Mouse (Mus musculus) kidney, embryonic 16.5 days (tissue): ENCODE data around the gene Fam32a. TPM values are rescaled to one million over a fixed set of nuclear protein-coding genes. Genes with fewer than 3 reads are reported as not detected.

Experiments used
- ATAC-seq: fragments of 200-750 bp; cut with Nextera tagmentation; 2 replicates; pipeline ENCODE4 v1.8.0; 2017; ENCODE audit warnings: moderate TSS enrichment; ENCODE audit not compliant: low FRiP score, low TSS enrichment
- H3K27ac ChIP-seq: fragments of 300-500 bp; sonication (generic); 2 replicates; pipeline ENCODE4 v1.5.1; 2014; ENCODE audit warnings: low read length
- H3K27me3 ChIP-seq: fragments of 300-500 bp; sonication (generic); 2 replicates; pipeline ENCODE4 v1.6.1; 2014; ENCODE audit warnings: low read length, control low read depth, mixed read lengths; ENCODE audit not compliant: insufficient read depth
- H3K36me3 ChIP-seq: fragments of 300-500 bp; sonication (generic); 2 replicates; pipeline ENCODE4 v1.6.1; 2014; ENCODE audit warnings: low read length, control low read depth, mixed read lengths; ENCODE audit not compliant: insufficient read depth
- H3K4me1 ChIP-seq: fragments of 300-500 bp; sonication (generic); 2 replicates; pipeline ENCODE4 v1.6.1; 2014; ENCODE audit warnings: low read length, control low read depth, mixed read lengths; ENCODE audit not compliant: insufficient read depth
- H3K4me2 ChIP-seq: fragments of 300-500 bp; sonication (generic); replicated peaks from 2 replicates; pipeline ENCODE4 v1.6.1; 2014; ENCODE audit warnings: low read depth, low read length
- H3K4me3 ChIP-seq: fragments of 300-500 bp; sonication (generic); 2 replicates; pipeline ENCODE4 v1.5.1; 2014; ENCODE audit warnings: mild to moderate bottlenecking, low read length
- H3K9ac ChIP-seq: fragments of 300-500 bp; sonication (generic); replicated peaks from 2 replicates; pipeline ENCODE4 v1.6.1; 2014; ENCODE audit warnings: low read length
- H3K9me3 ChIP-seq: fragments of 300-500 bp; sonication (generic); 2 replicates; pipeline ENCODE4 v1.6.1; 2016; ENCODE audit warnings: low read length, control low read depth
- WGBS: fragments of 180-500 bp; shearing (Covaris S2); extraction: QIAGEN DNeasy Blood & Tissue Kit; methylation state at CpG from one replicate; pipeline ENCODE4 v1.1.7; 2014; 5-methylcytosine and 5-hydroxymethylcytosine counted together
- polyA plus RNA-seq: library from polyadenylated mRNA; unstranded; fragments of >200 nt; fragmentation: Nextera tagmentation; extraction: Ambion mirVana; gene quantifications from 2 replicates; pipeline ENCODE4 v1.2.1, GENCODE M21; 2015

The Fam32a gene
- 79.5 and 80.7 TPM in 2 replicates for polyA plus RNA-seq

GRCm38 (mm10) chr8:72219541-72220363 lies at the start of gene Fam32a:
TSS of gene Fam32a (plus strand) at chr8:72219730.
- 11% methylated on average over 39 of the region's 39 CpGs for WGBS
- ATAC-seq = peak; percentile 98

GRCm38 (mm10) chr8:72177346-72177925 lies 42.1 kb upstream of the Fam32a start:
- no peak overlapping the region for H3K9ac ChIP-seq
- H3K36me3 ChIP-seq = peaks cover 76% of the 10 kb centered on the region
- no peaks in the 10 kb centered on the region for H3K27me3 ChIP-seq
- H3K4me3 ChIP-seq = no peak overlapping the region
- peak; percentile 53; the same call in 1 of the 2 replicates for ATAC-seq
- no peak overlapping the region for H3K27ac ChIP-seq
- no peaks in the 10 kb centered on the region for H3K9me3 ChIP-seq
- WGBS = 69% methylated on average over 5 of the region's 5 CpGs
- no peak overlapping the region for H3K4me2 ChIP-seq
- H3K4me1 ChIP-seq = no peaks in the 10 kb centered on the region

More at GRCm38 (mm10) chr8:72219541-72220363, at the start of gene Fam32a:
- Histone ChIP-seq H3K27ac (peak within 1 kb of the TSS; percentile 80), H3K4me3 (peak within 1 kb of the TSS; percentile 81), H3K36me3 (peaks cover 27% of the 10 kb centered on the region), H3K9me3 (no peaks in the 10 kb centered on the region), H3K4me2 (peak within 1 kb of the TSS; percentile 68), H3K4me1 (peaks cover 7% of the 10 kb centered on the region), H3K9ac (peak within 1 kb of the TSS; percentile 83), H3K27me3 (0 out of 2 replicates have a peak, but pooled peaks cover 8% of the 10 kb centered on the region)

- ATAC-seq = no peak
- Histone ChIP-seq H3K36me3 (peaks cover 24% of the 10 kb centered on the region), H3K4me1 (no peaks in the 10 kb centered on the region), H3K27me3 (no peaks in the 10 kb centered on the region), H3K9me3 (no peaks in the 10 kb centered on the region), H3K4me3 (no peak overlapping the region), H3K9ac (no peak overlapping the region), H3K27ac (no peak overlapping the region), H3K4me2 (no peak overlapping the region)
- WGBS = 95% methylated on average over 2 of the region's 2 CpGs
Observed at GRCm38 (mm10) chr8:72183554-72184202, 35.9 kb upstream of the Fam32a start.

GRCm38 (mm10) chr8:72187793-72188331 lies 31.7 kb upstream of the Fam32a start:
- WGBS = 80% methylated on average over 2 of the region's 2 CpGs
- H3K4me1 ChIP-seq = no peaks in the 10 kb centered on the region
- no peak overlapping the region for H3K4me3 ChIP-seq
- H3K27me3 ChIP-seq = no peaks in the 10 kb centered on the region
- no peak for ATAC-seq
- H3K9ac ChIP-seq = no peak overlapping the region
- no peak overlapping the region for H3K4me2 ChIP-seq
- no peaks in the 10 kb centered on the region for H3K9me3 ChIP-seq
- no peak overlapping the region for H3K27ac ChIP-seq
- no peaks in the 10 kb centered on the region for H3K36me3 ChIP-seq

- Histone ChIP-seq H3K36me3 (no peaks in the 10 kb centered on the region), H3K4me2 (no peak within 1 kb of the TSS), H3K27ac (no peak within 1 kb of the TSS), H3K4me3 (no peak within 1 kb of the TSS), H3K4me1 (no peaks in the 10 kb centered on the region), H3K9me3 (no peaks in the 10 kb centered on the region), H3K9ac (no peak within 1 kb of the TSS), H3K27me3 (no peaks in the 10 kb centered on the region)
- ATAC-seq = no peak
- 66% methylated on average over 12 of the region's 12 CpGs for WGBS
Observed at GRCm38 (mm10) chr8:72189417-72190214, 29.9 kb upstream of the Fam32a start, which contains the start of gene Hsh2d. TSS of gene Hsh2d (plus strand) at chr8:72189638.

- H3K9me3 ChIP-seq = no peaks in the 10 kb centered on the region
- no peak for ATAC-seq
- no peak overlapping the region for H3K9ac ChIP-seq
- H3K36me3 ChIP-seq = no peaks in the 10 kb centered on the region
- H3K4me1 ChIP-seq = no peaks in the 10 kb centered on the region
- 89% methylated on average over 2 of the region's 2 CpGs for WGBS
- H3K4me2 ChIP-seq = no peak overlapping the region
- H3K27ac ChIP-seq = no peak overlapping the region
- no peaks in the 10 kb centered on the region for H3K27me3 ChIP-seq
- no peak overlapping the region for H3K4me3 ChIP-seq
Observed at GRCm38 (mm10) chr8:72190215-72190539, 29.4 kb upstream of the Fam32a start.

GRCm38 (mm10) chr8:72192065-72192464 lies 27.5 kb upstream of the Fam32a start:
- no peaks in the 10 kb centered on the region for H3K4me1 ChIP-seq
- H3K27ac ChIP-seq = no peak overlapping the region
- no peaks in the 10 kb centered on the region for H3K9me3 ChIP-seq
- no peak overlapping the region for H3K4me3 ChIP-seq
- no peaks in the 10 kb centered on the region for H3K36me3 ChIP-seq
- no peak for ATAC-seq
- H3K9ac ChIP-seq = no peak overlapping the region
- H3K4me2 ChIP-seq = no peak overlapping the region
- H3K27me3 ChIP-seq = no peaks in the 10 kb centered on the region

- peaks cover 8% of the 10 kb centered on the region for H3K9me3 ChIP-seq
- no peaks in the 10 kb centered on the region for H3K36me3 ChIP-seq
- no peak; the same call in 1 of the 2 replicates for ATAC-seq
- H3K4me3 ChIP-seq = no peak overlapping the region
- 66% methylated on average over 8 of the region's 8 CpGs for WGBS
- H3K4me1 ChIP-seq = no peaks in the 10 kb centered on the region
- no peak overlapping the region for H3K4me2 ChIP-seq
- H3K27me3 ChIP-seq = no peaks in the 10 kb centered on the region
- H3K9ac ChIP-seq = no peak overlapping the region
- no peak overlapping the region for H3K27ac ChIP-seq
Observed at GRCm38 (mm10) chr8:72197997-72198396, 21.5 kb upstream of the Fam32a start.

GRCm38 (mm10) chr8:72208582-72208981 lies 10.9 kb upstream of the Fam32a start:
- Histone ChIP-seq H3K9me3 (peaks cover 3% of the 10 kb centered on the region; the same call in 1 of the 2 replicates), H3K27ac (no peak overlapping the region), H3K36me3 (no peaks in the 10 kb centered on the region), H3K4me2 (no peak overlapping the region), H3K27me3 (no peaks in the 10 kb centered on the region), H3K4me1 (no peaks in the 10 kb centered on the region), H3K9ac (no peak overlapping the region), H3K4me3 (no peak overlapping the region)
- no peak for ATAC-seq
- WGBS = 72% methylated on average over 1 of the region's 1 CpGs
